Mouse (Mus musculus): ENCODE measurements around the gene Mei1. TPM values are rescaled to one million over a fixed set of nuclear protein-coding genes. Genes with fewer than 3 reads are reported as not detected.

The Mei1 gene
- polyA plus RNA-seq, 1 experiment from 2014 or later = not detected

GRCm38 (mm10) chr15:82175091-82175490 is 105.3 kb downstream of the Mei1 start:
- H3K27ac ChIP-seq (ENCODE audit: low read length) = no peak overlapping the region
- ATAC-seq = no peak
- no peaks in the 10 kb centered on the region for H3K4me1 ChIP-seq (ENCODE audit: control insufficient read depth, insufficient read depth, low read length)
- H3K4me2 ChIP-seq (ENCODE audit: low read length) = no peak overlapping the region
- WGBS = 95% methylated on average over 9 of the region's 9 CpGs
- no peaks in the 10 kb centered on the region for H3K9me3 ChIP-seq (replicated peaks; ENCODE audit: control insufficient read depth, low read length, poor library complexity, severe bottlenecking)
- H3K27me3 ChIP-seq (ENCODE audit: control insufficient read depth, insufficient read depth, low read depth, low read length) = no peaks in the 10 kb centered on the region
- H3K36me3 ChIP-seq (ENCODE audit: control insufficient read depth, insufficient read depth, low read length) = peaks cover 72% of the 10 kb centered on the region
- no peak overlapping the region for H3K9ac ChIP-seq (ENCODE audit: low read depth, low read length)
- no peak overlapping the region for H3K4me3 ChIP-seq (ENCODE audit: low read depth, low read length)

Other genes starting within 250 kb of the Mei1 start
- 15.6 and 17.1 TPM in 2 replicates for gene Tob2, start 211.2 kb upstream of the Mei1 start, polyA plus RNA-seq (2015; fragmentation: Nextera tagmentation; extraction: Ambion mirVana)
- 107 and 117 TPM in 2 replicates for gene Phf5a, start 198.1 kb upstream of the Mei1 start, polyA plus RNA-seq (2015; fragmentation: Nextera tagmentation; extraction: Ambion mirVana)
- gene Aco2, start 197.7 kb upstream of the Mei1 start, polyA plus RNA-seq (2015; fragmentation: Nextera tagmentation; extraction: Ambion mirVana) = 252 and 272 TPM in 2 replicates
- 74.3 and 77.2 TPM in 2 replicates for gene Polr3h, start 143.8 kb upstream of the Mei1 start, polyA plus RNA-seq (2015; fragmentation: Nextera tagmentation; extraction: Ambion mirVana)
- 241 and 293 TPM in 2 replicates for gene Csdc2, start 133.2 kb upstream of the Mei1 start, polyA plus RNA-seq (2015; fragmentation: Nextera tagmentation; extraction: Ambion mirVana)
- gene Pmm1, start 109.1 kb upstream of the Mei1 start, polyA plus RNA-seq (2015; fragmentation: Nextera tagmentation; extraction: Ambion mirVana) = 81.4 and 107 TPM in 2 replicates
- not detected in 2 replicates for gene 1700029P11Rik, start 89.5 kb upstream of the Mei1 start, polyA plus RNA-seq (2015; fragmentation: Nextera tagmentation; extraction: Ambion mirVana)
- 36.5 and 37.3 TPM in 2 replicates for gene Xrcc6, start 82.2 kb upstream of the Mei1 start, polyA plus RNA-seq (2015; fragmentation: Nextera tagmentation; extraction: Ambion mirVana)
- gene Desi1, start 36.1 kb upstream of the Mei1 start, polyA plus RNA-seq (2015; fragmentation: Nextera tagmentation; extraction: Ambion mirVana) = 46.4 and 47.2 TPM in 2 replicates
- gene Snu13, start 22.4 kb upstream of the Mei1 start, polyA plus RNA-seq (2015; fragmentation: Nextera tagmentation; extraction: Ambion mirVana) = 217 and 249 TPM in 2 replicates
- gene 4930407I10Rik, start 10.8 kb upstream of the Mei1 start, polyA plus RNA-seq (2015; fragmentation: Nextera tagmentation; extraction: Ambion mirVana) = not detected in 2 replicates
- 10.5 and 11.3 TPM in 2 replicates for gene Ccdc134, start 57.9 kb downstream of the Mei1 start, polyA plus RNA-seq (2015; fragmentation: Nextera tagmentation; extraction: Ambion mirVana)
- gene Srebf2, start 77.2 kb downstream of the Mei1 start, polyA plus RNA-seq (2015; fragmentation: Nextera tagmentation; extraction: Ambion mirVana) = 194 and 218 TPM in 2 replicates
- gene Shisa8, start 142.8 kb downstream of the Mei1 start, polyA plus RNA-seq (2015; fragmentation: Nextera tagmentation; extraction: Ambion mirVana) = 0.77 and 1.0 TPM in 2 replicates
- gene Tnfrsf13c, start 154.4 kb downstream of the Mei1 start, polyA plus RNA-seq (2015; fragmentation: Nextera tagmentation; extraction: Ambion mirVana) = 0.14 TPM in 1 of 2 replicates, not detected in the other
- gene Cenpm, start 174.8 kb downstream of the Mei1 start, polyA plus RNA-seq (2015; fragmentation: Nextera tagmentation; extraction: Ambion mirVana) = 12.7 and 13.9 TPM in 2 replicates
- 21.0 and 21.7 TPM in 2 replicates for gene 1500009C09Rik, start 182.4 kb downstream of the Mei1 start, polyA plus RNA-seq (2015; fragmentation: Nextera tagmentation; extraction: Ambion mirVana)
- 406 and 437 TPM in 2 replicates for gene Sept3, start 204.9 kb downstream of the Mei1 start, polyA plus RNA-seq (2015; fragmentation: Nextera tagmentation; extraction: Ambion mirVana)
- gene Wbp2nl, start 229.0 kb downstream of the Mei1 start, polyA plus RNA-seq (2015; fragmentation: Nextera tagmentation; extraction: Ambion mirVana) = 0.25 TPM in 1 of 2 replicates, not detected in the other

Data from midbrain, embryonic 16.5 days (tissue).